Comparison of ENCODE assay signal across 18 mouse cellular contexts in genomic region chr11:25704332-25705168, GRCm38 (mm10).
DNase-seq lines count a peak whose midpoint lies in the region; ATAC-seq and TF ChIP-seq lines count a peak whose summit lies in the region.
"Had no signal": no experiment of that assay in that cellular context is flagged by ENCODE, and none has a peak within 500 bp of the region (broad histone marks: within the 10 kb centered on the region; RNA-seq: fewer than 3 reads in every experiment).

No protein-coding gene starts in this region.

- H3K36me3 ChIP-seq in neural tube, embryonic 12.5 days = no peaks in the 10 kb centered on the region
- H3K36me3 ChIP-seq in hindbrain, postnatal 0 days (ENCODE audit: insufficient read depth, low read length) = no peaks in the 10 kb centered on the region
- H3K36me3 ChIP-seq: heart, embryonic 10.5 days; kidney, embryonic 15.5 days had no signal

- H3K4me2 ChIP-seq in neural tube, embryonic 12.5 days (replicated peaks) = no peak overlapping the region
- no peak overlapping the region for H3K4me2 ChIP-seq in hindbrain, postnatal 0 days (ENCODE audit: low read depth, low read length)
- H3K4me2 ChIP-seq: kidney, embryonic 15.5 days; lung, embryonic 14.5 days had no signal

- DNase-seq in frontal cortex, postnatal 25 days (ENCODE audit: low spot score in 2 of 2) = no peak
- no peak for DNase-seq in neural tube, embryonic 10.5 days (ENCODE audit: extremely low spot score, low spot score)
- peak; percentile 24 for DNase-seq in hindbrain, postnatal 0 days (ENCODE audit: low spot score)
- DNase-seq in heart, adult 11 months = no peak
- no peak for DNase-seq in lung, postnatal 4 days
- DNase-seq: adrenal gland, postnatal 10 days; cerebellum, adult 9-10 months; gastrocnemius, postnatal 25 days; heart, postnatal 14 days; layer of hippocampus, postnatal 36 days; lung, embryonic 14.5 days had no signal

- no peaks in the 10 kb centered on the region for H3K9me3 ChIP-seq in neural tube, embryonic 12.5 days
- no peaks in the 10 kb centered on the region for H3K9me3 ChIP-seq in hindbrain, postnatal 0 days (ENCODE audit: low read length)
- H3K9me3 ChIP-seq: heart, embryonic 10.5 days; kidney, embryonic 15.5 days had no signal

- WGBS in neural tube, embryonic 12.5 days = 60% methylated on average over 11 of the region's 11 CpGs
- WGBS in hindbrain, postnatal 0 days = 36% methylated on average over 11 of the region's 11 CpGs

- no peak for TF ChIP-seq CTCF in hindbrain, postnatal 0 days (IDR thresholded peaks at IDR 0.05; ENCODE audit: low read depth)

- peak; percentile 62; the same call in 1 of the 2 replicates for ATAC-seq in frontal cortex, adult (ENCODE audit: low TSS enrichment)
- ATAC-seq in neural tube, embryonic 12.5 days (ENCODE audit: low FRiP score, low read depth) = peak; percentile 34; the same call in 1 of the 2 replicates
- peak; percentile 43; the same call in 1 of the 2 replicates for ATAC-seq in hindbrain, postnatal 0 days
- no peak for ATAC-seq in erythroid progenitor cell, adult 5-6 weeks (replicated peaks; ENCODE audit: low FRiP score, poor library complexity, severe bottlenecking)
- ATAC-seq: intestine, embryonic 16.5 days had no signal

- no peak overlapping the region for H3K9ac ChIP-seq in neural tube, embryonic 12.5 days
- no peak overlapping the region for H3K9ac ChIP-seq in hindbrain, postnatal 0 days (replicated peaks; ENCODE audit: low read length)
- H3K9ac ChIP-seq: kidney, embryonic 15.5 days; lung, embryonic 14.5 days had no signal

- no peaks in the 10 kb centered on the region for H3K27me3 ChIP-seq in neural tube, embryonic 12.5 days (replicated peaks)
- no peaks in the 10 kb centered on the region for H3K27me3 ChIP-seq in hindbrain, postnatal 0 days (ENCODE audit: insufficient read depth, low read length)
- H3K27me3 ChIP-seq: kidney, embryonic 15.5 days had no signal

- H3K27ac ChIP-seq in neural tube, embryonic 12.5 days = no peak overlapping the region
- peak overlapping the region; percentile 36; the same call in 1 of the 2 replicates for H3K27ac ChIP-seq in hindbrain, postnatal 0 days
- H3K27ac ChIP-seq: heart, embryonic 10.5 days; kidney, embryonic 15.5 days; macrophage had no signal

- H3K4me3 ChIP-seq in neural tube, embryonic 12.5 days = no peak overlapping the region
- no peak overlapping the region for H3K4me3 ChIP-seq in hindbrain, postnatal 0 days (ENCODE audit: low read length)
- H3K4me3 ChIP-seq: heart, embryonic 10.5 days; kidney, embryonic 15.5 days had no signal

- H3K4me1 ChIP-seq in neural tube, embryonic 12.5 days = no peaks in the 10 kb centered on the region
- 0 out of 2 replicates have a peak, but pooled peaks cover 6% of the 10 kb centered on the region for H3K4me1 ChIP-seq in hindbrain, postnatal 0 days (ENCODE audit: insufficient read depth, low read length)
- H3K4me1 ChIP-seq: heart, embryonic 10.5 days; kidney, embryonic 15.5 days had no signal
